Mouse (Mus musculus) E14TG2a.4 (cell line): Measurements from ENCODE around the gene Traf3ip2.

Source experiments
- H3K27me3 ChIP-seq: 2 replicates; pipeline ENCODE4 v1.6.1; 2014; ENCODE audit warnings: low read length, control low read depth; ENCODE audit not compliant: insufficient read depth
- H3K36me3 ChIP-seq: 2 replicates; pipeline ENCODE4 v1.6.1; 2014; ENCODE audit warnings: low read length, control low read depth; ENCODE audit not compliant: insufficient read depth
- H3K4me1 ChIP-seq: replicated peaks from 2 replicates; pipeline ENCODE4 v1.6.1; 2014; ENCODE audit warnings: low read depth, low read length, control low read depth
- H3K4me3 ChIP-seq: replicated peaks from 2 replicates; pipeline ENCODE4 v1.5.1; 2014; ENCODE audit warnings: mild to moderate bottlenecking, low read length
- H3K9me3 ChIP-seq: 2 replicates; pipeline ENCODE4 v1.6.1; 2014; ENCODE audit warnings: low read length, control low read depth
- CTCF ChIP-seq: conservative IDR thresholded peaks from 2 replicates; pipeline ENCODE4 v1.5.1; 2014; ENCODE audit warnings: low read length
- NANOG ChIP-seq: IDR thresholded peaks from 2 replicates; pipeline ENCODE4 v1.6.1; 2014; ENCODE audit warnings: borderline replicate concordance, low read length, mixed read lengths
- POU5F1 ChIP-seq: IDR thresholded peaks from 2 replicates; pipeline ENCODE4 v1.6.1; 2014; ENCODE audit warnings: low read length, borderline replicate concordance

Gene Traf3ip2

DNA sequence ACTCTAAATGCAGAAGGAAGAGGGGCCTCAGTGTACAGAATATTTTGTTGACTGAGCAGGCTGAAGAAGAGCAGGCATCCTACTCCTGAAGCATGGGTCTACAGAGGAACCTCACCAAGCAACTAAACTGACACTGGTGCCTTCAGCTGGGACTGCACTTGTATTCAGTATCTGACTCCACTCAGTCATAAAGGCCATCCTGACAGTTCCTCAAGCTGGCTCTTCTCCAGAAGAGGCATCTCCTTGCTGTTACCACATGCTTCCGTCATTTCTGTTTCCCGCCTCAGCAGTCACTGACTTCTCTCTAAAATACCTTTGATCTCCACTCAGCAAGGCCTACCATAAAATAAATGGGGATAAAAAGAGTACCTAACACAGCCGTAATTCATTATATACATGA lies 75.1 kb downstream of the Traf3ip2 start:
- Histone ChIP-seq H3K4me3 (no peak overlapping the region), H3K36me3 (no peaks in the 10 kb centered on the region), H3K27me3 (no peaks in the 10 kb centered on the region), H3K4me1 (peaks cover 33% of the 10 kb centered on the region), H3K9me3 (no peaks in the 10 kb centered on the region)
- TF ChIP-seq POU5F1 (no peak), CTCF (no peak)

DNA sequence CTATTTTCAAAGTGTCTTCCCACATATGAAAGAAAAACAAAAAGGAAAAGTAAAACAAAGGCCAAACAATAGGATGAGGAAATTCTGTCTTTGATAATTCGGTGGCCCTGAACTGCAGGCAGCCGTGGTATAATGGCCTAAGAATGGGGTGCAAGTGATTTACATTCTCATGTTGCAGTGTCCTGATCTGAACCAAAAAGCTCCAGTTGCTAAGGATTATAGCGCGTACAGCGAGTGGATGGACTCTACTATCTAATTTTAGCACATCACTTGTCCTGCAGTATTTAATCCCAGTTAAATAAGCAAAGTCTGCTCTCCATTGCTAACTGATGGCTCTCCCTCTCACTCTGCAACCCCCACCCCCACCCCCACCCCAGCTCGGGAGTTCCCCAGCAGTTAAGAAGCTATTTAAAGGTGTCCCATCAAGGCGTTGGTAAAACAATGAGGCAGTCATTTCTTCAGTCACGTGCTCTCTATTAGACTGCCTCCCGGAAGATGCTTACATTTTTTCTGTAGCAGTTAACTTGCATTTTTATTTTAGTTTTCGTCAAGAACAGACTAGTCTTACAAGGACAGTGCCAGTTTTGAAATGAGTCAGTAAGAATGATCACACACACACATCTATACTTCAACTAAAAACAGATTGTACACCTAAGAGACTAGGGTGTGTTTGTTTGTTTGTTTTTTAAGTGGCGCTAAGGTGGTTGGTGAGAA lies 78.8 kb downstream of the Traf3ip2 start:
- Histone ChIP-seq H3K4me1 (peaks cover 24% of the 10 kb centered on the region), H3K9me3 (no peaks in the 10 kb centered on the region), H3K27me3 (no peaks in the 10 kb centered on the region), H3K36me3 (no peaks in the 10 kb centered on the region), H3K4me3 (no peak overlapping the region)
- no peak for TF ChIP-seq POU5F1
- TF ChIP-seq CTCF = no peak
- TF ChIP-seq NANOG = no peak

DNA sequence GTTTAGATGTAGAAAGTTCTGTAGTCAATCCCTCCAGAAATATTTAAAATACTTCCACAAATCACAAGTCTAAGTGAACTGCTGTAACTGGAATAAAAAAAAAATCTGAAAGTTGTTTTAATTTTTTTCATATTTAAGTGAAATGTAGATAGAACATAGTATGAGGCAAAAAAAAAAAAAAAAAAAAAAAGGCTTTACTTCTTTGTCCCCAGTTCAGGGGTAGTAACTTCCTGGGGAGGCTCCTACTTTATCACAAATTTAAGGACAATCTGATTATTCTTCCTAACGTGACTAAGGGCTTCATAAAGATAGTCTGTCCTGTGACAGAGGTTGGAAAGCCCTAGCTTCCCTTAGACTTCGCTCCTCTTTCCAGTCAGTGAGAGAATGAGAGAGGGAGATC lies 79.4 kb downstream of the Traf3ip2 start:
- H3K9me3 ChIP-seq = no peaks in the 10 kb centered on the region
- H3K36me3 ChIP-seq = no peaks in the 10 kb centered on the region
- no peaks in the 10 kb centered on the region for H3K27me3 ChIP-seq
- no peak overlapping the region for H3K4me3 ChIP-seq
- TF ChIP-seq CTCF (no peak), NANOG (no peak), POU5F1 (no peak)
- H3K4me1 ChIP-seq = peaks cover 19% of the 10 kb centered on the region
